Mouse (Mus musculus) monocyte, adult 5-6 weeks (primary cell): ENCODE measurements around the gene H3f3b. TPM values are rescaled to one million over a fixed set of nuclear protein-coding genes. Genes with fewer than 3 reads are reported as not detected.

Experiments
- ATAC-seq: fragments of 153-309, 156-312 bp; replicated peaks from 2 replicates; pipeline ENCODE4 v1.8.0; 2017; ENCODE audit warnings: mild to moderate bottlenecking; ENCODE audit not compliant: low TSS enrichment, insufficient number of reproducible peaks, severe bottlenecking, poor library complexity, low FRiP score
- total RNA-seq: library from RNA; stranded (forward); fragments of 200-1000, 200-491, 200-594 nt; gene quantifications from 3 replicates; pipeline ENCODE4 v1.2.3, GENCODE M21; 2017

Gene H3f3b
- total RNA-seq, 1 experiment from 2014 or later = 2,118 TPM

DNA sequence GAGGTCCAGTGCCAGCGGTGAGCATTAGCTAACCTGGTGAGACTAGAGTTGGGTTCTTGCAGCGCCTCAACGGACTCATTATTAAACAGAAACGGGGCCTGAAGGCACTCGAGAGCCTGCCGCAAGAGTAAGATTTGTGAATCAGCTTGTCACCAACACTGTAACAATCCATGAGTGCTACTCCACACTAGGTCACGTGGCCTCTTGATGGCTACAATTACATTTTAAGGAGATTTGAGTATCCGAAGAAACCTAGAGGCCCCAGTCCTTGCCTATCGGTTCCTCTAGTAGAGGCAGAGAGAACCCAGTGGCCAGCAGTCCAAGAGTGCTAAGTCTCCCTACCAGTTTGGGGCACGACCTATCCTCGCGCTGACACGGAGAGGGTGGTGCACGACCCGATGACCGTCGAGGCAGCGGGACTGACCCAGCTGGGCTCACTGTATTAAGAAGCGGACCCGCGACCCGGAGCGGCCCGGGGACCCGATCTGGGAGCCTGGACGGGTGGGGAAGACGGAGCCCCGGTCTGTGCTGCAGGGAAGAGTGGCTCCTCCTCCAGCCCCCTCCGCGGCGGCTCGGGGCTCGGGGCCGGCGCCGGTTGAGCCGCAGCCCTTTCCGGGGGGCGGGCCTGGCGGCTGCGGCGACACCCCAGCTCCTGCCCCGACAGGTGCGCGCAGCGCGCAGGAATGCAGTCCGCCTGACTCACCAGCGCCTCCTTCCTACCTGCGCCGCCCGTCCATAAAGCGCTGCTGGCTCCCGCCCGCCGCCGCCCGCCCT lies 53.3 kb downstream of the H3f3b start, which contains the start of gene Itgb4:
Gene Itgb4, plus strand, starts transcription at position 401 of the 774 bp plus-strand sequence.
- no peak for ATAC-seq

Other genes starting within 250 kb of the H3f3b start
- 0.19 to 5.1 TPM (median 0.78 TPM) in 3 replicates for gene Caskin2, start 214.3 kb downstream of the H3f3b start, total RNA-seq
- 6.3 to 11.7 TPM (median 7.3 TPM) in 3 replicates for gene Tsen54, start 213.2 kb downstream of the H3f3b start, total RNA-seq
- 10.4 to 25.9 TPM (median 10.7 TPM) in 3 replicates for gene Llgl2, start 203.9 kb downstream of the H3f3b start, total RNA-seq
- gene Myo15b, start 169.6 kb downstream of the H3f3b start, total RNA-seq = not detected in 3 replicates
- 0.87 to 5.0 TPM (median 0.96 TPM) in 3 replicates for gene Smim5, start 128.0 kb downstream of the H3f3b start, total RNA-seq
- 0.49 TPM in 1 of 3 replicates, not detected in the others for gene Smim6, start 115.9 kb downstream of the H3f3b start, total RNA-seq
- gene Sap30bp, start 94.7 kb downstream of the H3f3b start, total RNA-seq = 109 to 210 TPM (median 121 TPM) in 3 replicates
- 16.2 to 25.6 TPM (median 23.2 TPM) in 3 replicates for gene Recql5, start 94.5 kb downstream of the H3f3b start, total RNA-seq
- not detected in 3 replicates for gene Itgb4, start 53.3 kb downstream of the H3f3b start, total RNA-seq
- gene Galk1, start 15.2 kb downstream of the H3f3b start, total RNA-seq = 3.6 to 6.4 TPM (median 5.8 TPM) in 3 replicates
- gene Unk, start 2.4 kb upstream of the H3f3b start, total RNA-seq = 8.3 to 18.3 TPM (median 11.6 TPM) in 3 replicates
- gene Unc13d, start 50.0 kb upstream of the H3f3b start, total RNA-seq = 27.7 to 53.1 TPM (median 29.1 TPM) in 3 replicates
- gene Wbp2, start 59.0 kb upstream of the H3f3b start, total RNA-seq = 59.0 to 73.8 TPM (median 62.7 TPM) in 3 replicates
- not detected in 3 replicates for gene Trim47, start 99.2 kb upstream of the H3f3b start, total RNA-seq
- 13.9 to 23.1 TPM (median 20.1 TPM) in 3 replicates for gene Trim65, start 103.2 kb upstream of the H3f3b start, total RNA-seq
- gene Mrpl38, start 110.9 kb upstream of the H3f3b start, total RNA-seq = 10.7 to 28.4 TPM (median 15.3 TPM) in 3 replicates
- 12.9 to 31.1 TPM (median 16.4 TPM) in 3 replicates for gene Fbf1, start 140.2 kb upstream of the H3f3b start, total RNA-seq
- 27.4 to 31.3 TPM (median 30.8 TPM) in 3 replicates for gene Ten1, start 170.9 kb upstream of the H3f3b start, total RNA-seq
- gene Acox1, start 171.1 kb upstream of the H3f3b start, total RNA-seq = 26.1 to 35.6 TPM (median 28.5 TPM) in 3 replicates
- gene Evpl, start 210.1 kb upstream of the H3f3b start, total RNA-seq = 0.21 TPM in 1 of 3 replicates, not detected in the others
- 18.0 to 34.3 TPM (median 25.7 TPM) in 3 replicates for gene Srp68, start 246.3 kb upstream of the H3f3b start, total RNA-seq